Mouse (Mus musculus) heart, adult 8-10 months (tissue): ENCODE results near the gene Cep89. TPM values are rescaled to one million over a fixed set of nuclear protein-coding genes. Genes with fewer than 3 reads are reported as not detected.
A peak's percentile ranks its signal among the peaks of the same experiment; 100 is the strongest.

Experiments
- DNase-seq: peaks from one replicate; pipeline ENCODE4 v3.0.0; 2022; ENCODE audit warnings: low spot score
- total RNA-seq, 4 experiments: library from RNA; stranded (reverse); gene quantifications; 2 replicates each; pipeline ENCODE4 v1.2.4; 2022

Gene Cep89
- 10 to 100 TPM; 13.2 to 19.3 (median 15.6) TPM for total RNA-seq

DNA sequence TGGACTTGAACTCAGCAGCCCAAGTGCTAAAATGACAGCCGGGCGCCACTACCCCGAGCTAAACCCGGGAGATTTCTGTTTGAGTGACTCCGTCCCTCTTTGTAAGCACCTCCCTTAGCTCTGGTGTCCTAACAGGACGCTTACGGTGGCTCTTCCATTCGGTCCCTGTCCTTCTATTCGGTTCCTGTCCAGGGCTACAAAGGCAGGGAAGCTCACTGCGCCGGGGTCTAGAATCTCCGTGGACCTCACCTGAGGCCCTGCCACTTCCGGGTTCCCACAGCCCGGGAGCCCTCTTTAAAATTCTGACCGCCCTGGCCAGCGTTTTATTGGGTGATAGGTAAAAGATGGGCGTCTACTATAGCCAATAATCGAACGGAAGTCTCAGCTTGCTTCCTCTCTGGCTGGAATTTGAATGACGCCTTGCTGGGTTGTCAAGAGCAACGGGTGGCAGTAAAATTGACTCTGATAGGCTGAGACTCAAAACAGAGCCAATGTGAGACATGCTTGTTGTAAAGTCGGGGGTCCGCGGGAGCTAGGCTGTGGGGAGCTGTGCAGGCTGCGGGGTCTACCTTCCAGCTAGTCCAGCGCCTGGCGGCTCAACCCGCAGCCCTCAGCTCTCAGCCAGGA lies at the start of gene Cep89, which contains the start of gene Faap24:
Gene Cep89 (plus strand): TSS at position 494 of the 627 bp plus-strand sequence.
Gene Faap24 (minus strand): TSS at position 295 of the 627 bp plus-strand sequence.
- DNase-seq, result peak; percentile 99

DNA sequence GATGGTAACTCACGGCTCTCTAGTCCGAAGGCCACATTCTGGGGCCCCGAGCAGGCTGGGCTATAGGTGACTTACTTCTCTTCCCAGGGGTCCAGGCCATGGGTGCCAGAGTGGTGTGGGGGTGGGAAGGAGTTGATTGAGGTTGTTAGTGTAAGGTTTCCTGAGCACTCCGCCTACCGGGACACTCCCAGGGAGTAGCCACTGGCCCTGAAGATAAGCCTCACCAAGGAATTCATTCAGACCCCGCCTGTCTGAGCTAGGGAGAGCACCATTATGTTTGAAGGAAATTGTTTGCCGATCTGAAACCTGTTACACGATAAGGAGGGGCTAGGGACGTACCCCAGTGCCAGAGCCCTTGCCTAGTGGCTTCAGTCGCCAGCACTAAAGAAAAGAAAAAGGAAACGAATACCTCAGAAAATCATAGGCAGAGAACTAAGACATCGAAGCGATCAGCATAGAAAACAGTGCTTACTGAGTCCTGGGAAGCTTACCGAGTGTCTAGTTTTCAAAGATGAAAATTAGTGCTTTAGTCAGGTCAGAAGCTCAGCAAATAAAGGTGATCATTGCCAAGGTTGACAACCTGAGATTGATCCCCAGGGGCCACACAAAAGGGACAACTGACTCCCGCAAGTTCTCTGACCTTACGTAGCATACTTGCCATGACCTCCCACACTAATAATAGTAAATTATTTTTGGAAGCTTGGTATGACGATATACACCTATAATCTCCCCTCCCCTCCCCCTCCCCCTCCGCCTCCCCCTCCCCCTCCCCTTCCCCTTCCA lies 48.7 kb upstream of the Cep89 start:
- no peak for DNase-seq

DNA sequence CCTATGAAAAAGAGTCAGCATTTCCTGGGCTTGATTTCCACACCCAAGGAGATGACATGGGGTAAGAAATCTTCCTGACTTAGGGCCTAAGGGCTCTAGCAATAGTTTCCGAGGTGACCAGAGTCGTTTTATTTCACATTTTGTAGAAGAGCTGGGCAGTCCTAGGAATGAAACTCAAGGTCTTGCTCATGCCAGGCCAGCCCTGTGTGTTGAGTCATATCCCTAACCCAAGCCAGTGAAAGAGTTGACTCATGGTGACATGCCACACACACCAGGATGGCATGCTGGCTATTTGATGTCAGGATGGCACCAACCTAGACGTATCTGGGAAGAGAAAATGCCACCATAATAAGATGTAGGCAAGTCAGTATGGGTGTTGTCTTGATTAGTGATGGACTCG lies 47.8 kb upstream of the Cep89 start:
- no peak for DNase-seq

DNA sequence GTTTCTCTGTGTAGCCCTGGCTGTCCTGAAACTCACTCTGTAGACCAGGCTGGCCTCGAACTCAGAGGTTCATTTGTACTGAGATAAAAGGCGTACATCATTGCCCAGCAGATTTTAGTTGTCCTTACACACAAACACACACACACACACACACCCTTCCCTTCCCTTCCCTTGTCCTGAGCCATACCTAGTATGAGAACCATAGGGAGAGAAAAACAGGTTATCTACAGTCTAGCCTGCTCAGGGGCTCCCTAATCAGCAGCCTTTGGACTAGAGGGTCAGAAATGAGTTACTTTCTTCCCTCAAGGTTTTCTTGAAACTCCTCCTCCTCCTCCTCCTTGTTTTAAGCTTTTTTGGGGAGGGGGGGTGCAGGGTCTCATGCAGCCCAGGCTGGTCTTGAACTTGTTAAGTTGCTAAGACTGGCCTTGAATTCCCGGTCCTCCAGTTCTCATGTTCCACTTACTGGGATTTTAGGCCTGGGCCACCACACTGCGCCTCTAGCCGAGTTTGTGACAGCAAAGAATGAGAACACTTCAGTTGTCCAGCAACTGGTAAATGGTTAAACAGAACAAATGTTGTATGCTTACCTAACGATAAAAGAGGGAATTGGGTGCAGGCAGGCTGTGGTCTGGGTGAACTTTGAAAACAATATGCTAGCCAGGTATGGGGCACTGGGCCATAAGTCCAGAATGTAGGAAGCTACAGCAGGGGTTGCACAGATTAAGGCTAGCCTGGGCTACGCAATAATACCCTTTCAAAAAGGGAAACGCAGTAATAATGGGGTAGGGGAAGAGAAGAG lies 46.8 kb upstream of the Cep89 start:
- no peak for DNase-seq

- no peak for DNase-seq
These were observed 45.7 kb upstream of the Cep89 start for GRCm38 (mm10) chr7:35351155-35351554.

GRCm38 (mm10) chr7:35353306-35353705 lies 43.5 kb upstream of the Cep89 start:
- no peak for DNase-seq

- DNase-seq, result no peak
These were observed 41.4 kb upstream of the Cep89 start for GRCm38 (mm10) chr7:35355303-35355872.

DNA sequence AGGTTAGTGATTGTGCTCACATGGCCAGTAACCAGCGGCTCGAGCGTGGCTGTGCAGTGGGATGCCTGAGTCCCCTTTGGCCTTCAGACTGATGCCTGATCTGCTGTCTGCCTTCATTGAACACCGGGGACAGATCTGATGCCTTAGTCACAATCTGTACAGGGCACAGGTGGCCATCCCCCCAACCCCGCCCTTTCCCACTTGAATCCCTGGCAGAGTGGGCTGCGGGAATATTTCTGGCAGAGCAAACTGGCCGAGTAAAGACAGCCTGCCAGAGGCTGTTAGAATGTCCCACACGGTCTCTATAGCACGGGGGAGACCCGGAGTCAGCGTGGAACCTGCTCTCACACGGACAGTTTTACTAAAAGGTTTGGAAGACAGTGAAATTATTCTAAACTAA lies 39.2 kb upstream of the Cep89 start:
- DNase-seq, result no peak

- no peak for DNase-seq
These were observed 34.6 kb upstream of the Cep89 start for GRCm38 (mm10) chr7:35362253-35362652.

- DNase-seq, result no peak
These were observed 34.0 kb upstream of the Cep89 start for GRCm38 (mm10) chr7:35362868-35363267.

GRCm38 (mm10) chr7:35365161-35365910 lies 31.5 kb upstream of the Cep89 start:
- no peak for DNase-seq

DNA sequence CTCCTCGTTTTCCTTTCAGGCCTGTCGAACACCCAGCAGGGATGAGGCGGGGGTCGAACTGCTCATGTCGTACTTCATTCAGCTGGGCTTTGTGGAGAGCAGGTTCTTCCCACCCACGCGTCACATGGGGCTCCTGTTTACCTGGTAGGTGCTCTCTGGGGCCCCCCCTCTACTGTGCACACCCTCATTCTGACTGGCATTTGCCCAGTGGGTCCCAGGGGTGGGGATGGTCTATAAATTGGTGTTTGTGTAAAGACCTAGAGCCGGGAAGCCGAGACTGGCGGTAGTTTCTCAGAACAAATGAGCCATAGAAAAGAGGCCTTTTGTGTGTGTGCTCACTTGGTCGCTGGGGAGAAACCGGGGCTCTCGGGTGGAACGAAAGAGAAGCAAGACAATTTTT lies 25.7 kb upstream of the Cep89 start:
- DNase-seq, result no peak

DNA sequence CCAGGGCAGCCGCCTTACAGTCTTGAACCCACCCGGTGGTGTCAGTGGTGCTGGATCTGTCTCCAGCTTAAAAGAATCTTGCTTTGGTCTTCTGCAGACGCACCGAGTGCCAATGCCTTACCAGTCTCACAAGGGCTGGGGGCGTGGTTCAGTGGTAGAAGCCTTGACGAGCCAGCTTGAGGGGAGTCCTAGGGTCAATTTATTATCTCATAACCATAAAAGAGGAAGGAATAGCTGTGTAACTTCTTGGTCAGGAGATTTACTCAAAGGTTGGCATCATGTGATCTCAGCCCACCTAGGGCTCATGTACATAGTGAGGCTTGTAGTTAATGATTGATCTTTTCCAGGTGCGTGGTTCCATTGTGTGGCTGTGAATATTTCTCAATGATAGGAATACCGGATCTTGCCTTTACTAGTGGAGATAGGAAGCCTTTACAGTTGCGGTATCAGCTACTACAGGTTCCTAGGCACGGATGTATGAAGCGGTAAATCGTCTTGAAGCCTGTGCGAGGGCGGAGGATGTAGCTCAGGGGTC lies 24.3 kb upstream of the Cep89 start:
- DNase-seq, result no peak

DNA sequence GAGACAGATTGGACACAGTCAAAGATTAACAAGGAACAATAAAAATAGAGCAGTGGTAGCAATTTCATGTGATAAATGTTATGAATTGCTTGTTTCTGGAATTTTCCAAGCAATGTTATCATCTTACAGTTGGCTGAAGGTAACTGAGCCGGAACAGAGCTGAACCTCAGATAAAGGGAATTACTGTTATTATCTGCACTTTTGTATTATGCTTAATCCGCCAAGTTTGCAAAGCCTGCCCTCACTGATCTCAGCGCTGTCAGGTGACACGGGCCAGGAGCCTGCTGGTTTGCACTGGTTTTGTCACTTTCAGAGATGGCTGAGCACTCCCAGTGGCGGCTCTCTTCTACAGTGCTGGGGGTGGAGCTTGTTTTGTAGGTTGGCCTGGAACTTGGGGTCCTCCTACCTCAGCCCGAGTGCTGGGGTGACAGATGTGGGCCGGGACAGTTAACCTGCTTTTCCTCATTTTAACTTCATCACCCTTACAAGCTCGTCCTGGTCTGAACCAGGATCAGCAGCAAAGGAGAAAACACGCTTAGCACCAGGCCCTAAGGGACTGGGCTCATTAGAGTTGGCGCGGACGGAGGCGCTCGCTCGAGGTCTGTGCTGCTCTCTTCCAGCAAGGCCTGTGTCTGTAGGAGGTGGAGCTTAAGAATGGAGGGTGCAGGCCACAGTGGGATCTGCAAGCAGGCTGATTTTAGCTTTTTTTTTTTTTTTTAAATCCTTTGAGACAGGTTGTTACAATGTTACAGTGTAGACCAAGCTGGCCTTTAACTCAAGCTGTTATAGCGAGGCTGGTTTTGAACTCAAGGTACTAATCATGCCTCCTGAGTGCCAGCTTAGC lies 23.5 kb upstream of the Cep89 start:
- DNase-seq, result no peak

- no peak for DNase-seq
These were observed 22.6 kb upstream of the Cep89 start for GRCm38 (mm10) chr7:35374265-35374664.

DNA sequence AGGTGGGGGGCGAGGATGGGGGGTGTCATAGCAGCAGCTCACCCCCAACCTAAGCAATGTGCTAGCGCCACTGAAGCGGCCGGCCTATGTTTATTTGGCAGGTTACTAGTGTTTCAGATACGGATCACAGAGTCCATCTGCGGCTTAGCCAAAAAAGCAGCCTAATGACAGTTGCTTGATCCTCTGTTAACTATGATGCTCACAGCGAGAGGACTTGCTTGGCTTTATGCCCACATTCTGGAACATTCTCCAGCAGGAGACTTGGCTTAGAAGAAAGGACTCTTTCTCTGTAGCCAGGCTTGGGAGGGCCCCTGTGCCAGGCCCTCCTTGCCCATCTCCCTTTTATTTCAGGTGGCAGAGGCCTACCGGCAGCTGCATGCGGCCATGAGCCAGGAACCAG lies 20.2 kb upstream of the Cep89 start:
- DNase-seq, result no peak

GRCm38 (mm10) chr7:35379492-35380119 lies 17.2 kb upstream of the Cep89 start:
- DNase-seq, result no peak

DNA sequence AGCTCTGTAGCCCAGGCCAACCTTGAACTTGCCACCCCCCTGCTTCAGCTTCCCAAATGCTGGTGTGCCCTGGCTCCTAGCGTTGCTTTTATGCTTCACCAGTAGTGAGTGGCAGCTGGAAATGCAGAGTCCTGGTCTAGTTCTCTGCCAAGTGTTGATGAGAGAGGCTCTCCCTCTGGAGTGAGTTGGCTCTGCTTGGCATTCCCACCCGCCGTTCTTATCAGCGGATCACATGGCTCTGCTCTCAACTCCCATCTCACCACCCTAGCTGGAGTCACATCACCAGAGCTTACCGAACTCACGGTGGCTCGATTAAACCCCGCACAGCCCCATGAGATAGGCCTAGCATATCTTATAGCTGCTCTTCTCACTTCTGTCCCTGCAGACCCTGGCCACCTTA lies 16.5 kb upstream of the Cep89 start:
- DNase-seq, result peak; percentile 42

- no peak for DNase-seq
These were observed 15.0 kb upstream of the Cep89 start for GRCm38 (mm10) chr7:35381861-35382260.
